Mouse (Mus musculus) liver, embryonic 14.5 days (tissue): ENCODE results near the gene Nhlrc2. TPM values are rescaled to one million over a fixed set of nuclear protein-coding genes. Genes with fewer than 3 reads are reported as not detected.

Source experiments
- ATAC-seq: fragments of 200-750 bp; cut with Nextera tagmentation; 2 replicates; pipeline ENCODE4 v1.8.0; 2017; ENCODE audit warnings: moderate number of reproducible peaks, mild to moderate bottlenecking, moderate library complexity; ENCODE audit not compliant: insufficient read depth
- DNase-seq, 3 experiments: peaks; one replicate each; pipeline ENCODE4 v3.0.0-alpha.2; 2012 to 2013; ENCODE audit warnings: low read depth in 3 of 3, low spot score in 3 of 3
- H3K27ac ChIP-seq: fragments of 300-500 bp; sonication (generic); 2 replicates; pipeline ENCODE4 v1.5.1; 2014; ENCODE audit warnings: moderate library complexity, mild to moderate bottlenecking, control low read depth, inconsistent platforms
- H3K27me3 ChIP-seq: fragments of 300-500 bp; sonication (generic); 2 replicates; pipeline ENCODE4 v1.6.1; 2014; ENCODE audit warnings: mild to moderate bottlenecking, low read length, moderate library complexity; ENCODE audit not compliant: control insufficient read depth, insufficient read depth
- H3K36me3 ChIP-seq: fragments of 300-500 bp; sonication (generic); replicated peaks from 2 replicates; pipeline ENCODE4 v1.6.1; 2014; ENCODE audit warnings: low read depth; ENCODE audit not compliant: control insufficient read depth, insufficient read depth
- H3K4me1 ChIP-seq, 2 experiments: fragments of 200-500 bp in 1 of 2; fragments of 300-500 bp in 1 of 2; sonication (generic) in 1 of 2; replicated peaks; 2 replicates each; pipeline ENCODE4 v1.6.1; 2012 to 2014; ENCODE audit warnings: antibody characterized with exemption in 1 of 2, inconsistent platforms in 1 of 2, low read length in 1 of 2; ENCODE audit not compliant: control insufficient read depth in 2 of 2, insufficient read depth in 2 of 2
- H3K4me2 ChIP-seq: fragments of 300-500 bp; sonication (generic); 2 replicates; pipeline ENCODE4 v1.6.1; 2014; ENCODE audit warnings: low read depth, mild to moderate bottlenecking, control low read depth, moderate library complexity
- H3K4me3 ChIP-seq, 2 experiments: fragments of 200-500 bp in 1 of 2; fragments of 300-500 bp in 1 of 2; sonication (generic) in 1 of 2; 2 replicates each; pipeline ENCODE4 v1.5.1; 2012 to 2014; ENCODE audit warnings: low read depth in 2 of 2, low read length in 2 of 2, mild to moderate bottlenecking in 2 of 2, control low read depth in 1 of 2, inconsistent platforms in 1 of 2, moderate library complexity in 1 of 2; ENCODE audit not compliant: insufficient read depth in 1 of 2
- H3K9ac ChIP-seq: fragments of 300-500 bp; sonication (generic); replicated peaks from 2 replicates; pipeline ENCODE4 v1.6.1; 2014; ENCODE audit warnings: mild to moderate bottlenecking, control low read depth, moderate library complexity
- H3K9me3 ChIP-seq: fragments of 300-500 bp; sonication (generic); 2 replicates; pipeline ENCODE4 v1.6.1; 2016; ENCODE audit warnings: low read length, mixed read lengths; ENCODE audit not compliant: control insufficient read depth
- CTCF ChIP-seq: IDR thresholded peaks from 2 replicates; pipeline ENCODE4 v1.5.1; 2016; ENCODE audit warnings: antibody characterized with exemption, low read depth, control low read depth
- EP300 ChIP-seq: IDR thresholded peaks from 2 replicates; pipeline ENCODE4 v1.6.1; 2016; ENCODE audit warnings: antibody characterized with exemption, low read depth
- WGBS: fragments of 180-500 bp; shearing (Covaris S2); extraction: QIAGEN DNeasy Blood & Tissue Kit; methylation state at CpG from one replicate; pipeline ENCODE4 v1.1.7; 2014; ENCODE audit not compliant: insufficient replicate concordance; 5-methylcytosine and 5-hydroxymethylcytosine counted together
- polyA plus RNA-seq, 2 experiments: library from polyadenylated mRNA; depleted of rRNA in 1 of 2; stranded (reverse) in 1 of 2; unstranded in 1 of 2; fragments of >200 nt; fragmentation: Nextera tagmentation in 1 of 2; extraction: Ambion mirVana in 1 of 2; gene quantifications; 2 replicates each; pipeline versions ENCODE4 v1.2.1 to v1.2.3; 2012 to 2014

Nhlrc2 gene
- polyA plus RNA-seq, 2 experiments: 5.0 to 6.9 TPM

- H3K9ac ChIP-seq: no peak overlapping the region
- 83% methylated on average over 3 of the region's 3 CpGs for WGBS
These were observed 5.1 kb downstream of the Nhlrc2 start for GRCm38 (mm10) chr19:56553177-56553576.

GRCm38 (mm10) chr19:56555972-56556371 is 7.9 kb downstream of the Nhlrc2 start:
- no peak for DNase-seq

More at GRCm38 (mm10) chr19:56553177-56553576, 5.1 kb downstream of the Nhlrc2 start:
- TF ChIP-seq CTCF: 0 out of 2 replicates have a peak, but pooled peaks have one; percentile 5
- TF ChIP-seq EP300: no peak
- Histone ChIP-seq H3K4me1 (peaks cover 4 to 10% of the 10 kb centered on the region in 2 experiments), H3K4me2 (no peak overlapping the region), H3K27ac (no peak overlapping the region), H3K4me3 (no peak overlapping the region), H3K36me3 (peaks cover 34% of the 10 kb centered on the region), H3K27me3 (no peaks in the 10 kb centered on the region), H3K9me3 (no peaks in the 10 kb centered on the region)
- DNase-seq: no peak
- ATAC-seq: no peak

DNA sequence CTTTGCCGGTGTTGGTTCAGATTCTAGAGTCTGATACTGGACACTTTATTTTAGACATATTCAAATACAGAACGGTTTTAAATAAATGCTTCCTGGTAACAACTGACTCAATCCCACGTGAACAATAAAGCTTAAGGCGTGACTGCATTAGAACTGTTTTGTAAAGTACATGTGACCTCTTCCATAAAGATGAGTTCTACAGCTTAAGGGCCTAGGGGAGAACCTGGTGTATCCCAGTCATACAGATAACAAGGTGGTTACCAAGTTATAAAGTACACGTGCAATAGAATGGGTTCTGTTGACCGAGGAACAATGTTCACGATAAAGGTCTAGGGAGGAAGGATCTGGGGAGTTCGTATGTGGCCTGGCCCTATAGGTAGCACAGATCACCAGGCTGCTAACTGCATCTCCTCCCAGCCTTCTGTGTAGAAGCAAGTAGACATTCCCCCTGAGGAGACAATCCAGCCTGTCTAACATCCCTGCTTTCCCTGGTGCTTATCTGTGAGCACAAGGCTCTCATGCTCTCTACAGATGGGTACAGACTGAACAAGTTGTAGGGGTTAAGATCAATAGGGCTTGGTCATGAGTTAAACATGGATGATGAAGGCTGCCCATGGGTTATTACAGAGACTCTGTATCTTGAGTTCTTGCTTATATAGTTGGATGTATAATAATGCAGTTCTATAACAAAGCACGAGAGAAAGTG is 14.5 kb downstream of the Nhlrc2 start:
- Histone ChIP-seq H3K4me2 (no peak overlapping the region), H3K27me3 (no peaks in the 10 kb centered on the region), H3K27ac (no peak overlapping the region), H3K4me3 (no peak overlapping the region), H3K9ac (no peak overlapping the region), H3K36me3 (peaks cover 7% of the 10 kb centered on the region), H3K4me1 (peaks cover 0 to 8% of the 10 kb centered on the region in 2 experiments; a peak in 3 of 4 replicates), H3K9me3 (no peaks in the 10 kb centered on the region)
- 72% methylated on average over 9 of the region's 9 CpGs for WGBS
- peak; percentile 37; the same call in 1 of the 2 replicates for ATAC-seq
- TF ChIP-seq EP300: no peak
- TF ChIP-seq CTCF: no peak
- no peak for DNase-seq

More at GRCm38 (mm10) chr19:56555972-56556371, 7.9 kb downstream of the Nhlrc2 start:
- no peak for TF ChIP-seq CTCF
- TF ChIP-seq EP300: no peak
- no peak overlapping the region for H3K27ac ChIP-seq
- no peak overlapping the region for H3K4me2 ChIP-seq
- no peak overlapping the region for H3K4me3 ChIP-seq
- H3K9ac ChIP-seq: no peak overlapping the region
- H3K4me1 ChIP-seq: no peaks in the 10 kb centered on the region
- no peak for ATAC-seq
- WGBS: 34% methylated on average over 5 of the region's 5 CpGs
- H3K36me3 ChIP-seq: peaks cover 40% of the 10 kb centered on the region
- H3K27me3 ChIP-seq: no peaks in the 10 kb centered on the region
- no peaks in the 10 kb centered on the region for H3K9me3 ChIP-seq

GRCm38 (mm10) chr19:56563469-56563868 is 15.4 kb downstream of the Nhlrc2 start:
- TF ChIP-seq CTCF: no peak
- TF ChIP-seq EP300: no peak
- H3K36me3 ChIP-seq: peaks cover 3% of the 10 kb centered on the region
- WGBS: 72% methylated on average over 3 of the region's 3 CpGs
- no peaks in the 10 kb centered on the region for H3K27me3 ChIP-seq
- no peak for DNase-seq
- H3K4me1 ChIP-seq: peaks cover 0 to 8% of the 10 kb centered on the region in 2 experiments; a peak in 3 of 4 replicates
- ATAC-seq: no peak
- H3K4me3 ChIP-seq: no peak overlapping the region
- H3K9ac ChIP-seq: no peak overlapping the region
- H3K4me2 ChIP-seq: no peak overlapping the region
- H3K27ac ChIP-seq: no peak overlapping the region
- no peaks in the 10 kb centered on the region for H3K9me3 ChIP-seq

- no peak overlapping the region for H3K4me2 ChIP-seq
- H3K4me3 ChIP-seq: no peak overlapping the region
- no peaks in the 10 kb centered on the region for H3K9me3 ChIP-seq
- peaks cover 0 to 8% of the 10 kb centered on the region in 2 experiments; a peak in 3 of 4 replicates for H3K4me1 ChIP-seq
- no peaks in the 10 kb centered on the region for H3K27me3 ChIP-seq
- no peak overlapping the region for H3K27ac ChIP-seq
- TF ChIP-seq CTCF (peak; percentile 31), EP300 (no peak)
- WGBS: 70% methylated on average over 6 of the region's 6 CpGs
- no peaks in the 10 kb centered on the region for H3K36me3 ChIP-seq
- DNase-seq (no peak), ATAC-seq (no peak)
- no peak overlapping the region for H3K9ac ChIP-seq
These were observed 17.3 kb downstream of the Nhlrc2 start for GRCm38 (mm10) chr19:56565358-56565757.
